Mouse (Mus musculus) midbrain, embryonic 10.5 days (tissue): Measurements from ENCODE around the gene Memo1. TPM values are rescaled to one million over a fixed set of nuclear protein-coding genes. Genes with fewer than 3 reads are reported as not detected.

Experiments
- polyA plus RNA-seq: library from polyadenylated mRNA; unstranded; fragments of >200 nt; fragmentation: Nextera tagmentation; extraction: Ambion mirVana; gene quantifications from 2 replicates; pipeline ENCODE4 v1.2.1, GENCODE M21; 2016

The Memo1 gene
- polyA plus RNA-seq, 1 experiment from 2014 or later = 99.8 TPM

Other genes with a start within 250 kb of the Memo1 start
- not detected in 2 replicates for gene Srd5a2, start 247.6 kb downstream of the Memo1 start, polyA plus RNA-seq
- gene Dpy30, start 28.4 kb upstream of the Memo1 start, polyA plus RNA-seq = 279 and 306 TPM in 2 replicates
- gene Spast, start 43.5 kb upstream of the Memo1 start, polyA plus RNA-seq = 12.8 and 15.2 TPM in 2 replicates
- gene Slc30a6, start 100.1 kb upstream of the Memo1 start, polyA plus RNA-seq = 34.4 and 35.1 TPM in 2 replicates
- 0.20 and 0.22 TPM in 2 replicates for gene Nlrc4, start 163.6 kb upstream of the Memo1 start, polyA plus RNA-seq
- gene Yipf4, start 194.0 kb upstream of the Memo1 start, polyA plus RNA-seq = 37.0 and 38.8 TPM in 2 replicates
- 76.0 and 83.3 TPM in 2 replicates for gene Birc6, start 232.8 kb upstream of the Memo1 start, polyA plus RNA-seq